Mouse (Mus musculus) testis, adult 2 months (tissue): ENCODE measurements at regions not wholly inside any gene's neighbourhood (a gene's known extent, or its start where the extent isn't known, plus 50 kb on each side); places are given as distances from the start of the nearest gene placed in this dataset.

Source experiments
- CTCF ChIP-seq: fragments of 200-500 bp; IDR thresholded peaks from 2 replicates; pipeline ENCODE4 v1.5.1; 2012; ENCODE audit warnings: low read depth, mild to moderate bottlenecking, inconsistent platforms, low read length, moderate library complexity; ENCODE audit not compliant: control insufficient read depth, insufficient read depth, insufficient replicate concordance
- POLR2A ChIP-seq: fragments of 200-500 bp; IDR thresholded peaks from 2 replicates; pipeline ENCODE4 v1.6.1; 2012; ENCODE audit warnings: low read depth, mild to moderate bottlenecking, inconsistent platforms, low read length, moderate library complexity; ENCODE audit not compliant: control insufficient read depth

DNA sequence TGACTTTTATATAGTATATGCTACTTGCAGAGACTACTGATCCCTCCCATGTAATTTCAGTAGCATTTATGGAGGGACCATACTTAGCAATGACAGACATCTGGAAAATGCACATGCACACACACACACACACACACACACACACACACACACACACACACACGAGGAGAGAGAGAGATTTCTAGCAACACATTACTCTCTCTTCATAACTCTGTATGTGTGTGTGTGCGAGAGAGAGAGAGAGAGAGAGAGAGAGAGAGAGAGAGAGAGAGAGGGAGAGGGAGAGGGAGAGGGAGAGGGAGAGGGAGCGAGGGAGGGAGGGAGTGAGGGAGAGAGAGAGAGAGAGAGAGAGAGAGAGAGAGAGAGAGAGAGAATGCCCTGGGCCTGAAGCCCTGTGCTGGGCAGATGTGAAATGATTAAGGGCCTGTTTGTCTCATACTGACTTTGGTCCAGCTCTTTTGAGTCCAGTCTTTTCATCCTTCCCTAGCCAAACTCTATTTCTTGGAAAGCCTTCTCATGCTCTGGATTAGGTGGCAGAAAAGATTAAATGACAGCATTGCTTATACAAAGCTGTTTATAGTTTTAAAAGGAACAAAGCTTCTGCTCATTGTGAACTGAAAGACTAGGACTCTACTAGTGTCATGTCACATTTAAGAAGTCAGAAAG lies 106.4 kb upstream of the 4933402D24Rik start:
- TF ChIP-seq CTCF = no peak
- no peak for TF ChIP-seq POLR2A
